Mouse (Mus musculus) heart, postnatal 0 days (tissue): ENCODE measurements around the gene Ptprcap.

ENCODE experiments used
- CTCF ChIP-seq: IDR thresholded peaks from 2 replicates; pipeline ENCODE4 v1.5.1; 2016; ENCODE audit warnings: antibody characterized with exemption, control low read depth, low read depth
- EP300 ChIP-seq: IDR thresholded peaks from 2 replicates; pipeline ENCODE4 v1.6.1; 2016; ENCODE audit warnings: antibody characterized with exemption, low read depth

GRCm38 (mm10) chr19:4129462-4129861 is 23.9 kb upstream of the Ptprcap start:
- TF ChIP-seq CTCF (no peak), EP300 (no peak)
